Mouse (Mus musculus): ENCODE measurements at regions not wholly inside any gene's neighbourhood (a gene's known extent, or its start where the extent isn't known, plus 50 kb on each side); places are given as distances from the start of the nearest gene placed in this dataset.

DNA sequence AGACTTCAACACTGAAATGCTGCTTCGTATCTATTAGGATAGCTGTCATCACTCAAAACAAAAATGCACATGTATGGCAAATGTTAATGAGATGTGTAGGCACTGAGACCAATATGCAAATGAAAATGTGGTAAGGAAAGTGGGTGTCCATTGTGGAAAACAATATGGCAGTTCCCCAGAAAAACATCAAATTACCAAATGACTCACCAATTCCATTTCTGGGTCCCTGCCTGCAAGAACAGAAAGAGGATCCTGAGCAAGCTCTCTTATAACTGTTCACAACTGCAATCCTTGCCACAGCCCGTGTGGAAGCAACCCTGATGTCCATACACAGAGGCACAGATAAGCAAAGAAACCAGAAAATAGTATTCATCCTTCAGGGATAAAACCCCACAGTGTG is 442.0 kb downstream of the Defb40 start:
- H3K27ac ChIP-seq (ENCODE audit: low read length), result no peak overlapping the region
- H3K27me3 ChIP-seq (ENCODE audit: control insufficient read depth, insufficient read depth, low read length), result no peaks in the 10 kb centered on the region
- H3K4me3 ChIP-seq (replicated peaks; ENCODE audit: low read length), result no peak overlapping the region
- no peaks in the 10 kb centered on the region for H3K36me3 ChIP-seq (ENCODE audit: control insufficient read depth, insufficient read depth, low read length)
- no peak overlapping the region for H3K9ac ChIP-seq (ENCODE audit: low read length)
- no peak overlapping the region for H3K4me2 ChIP-seq (ENCODE audit: low read depth, low read length)
- no peaks in the 10 kb centered on the region for H3K9me3 ChIP-seq (replicated peaks; ENCODE audit: control insufficient read depth, low read length)
- 74% methylated on average over 2 of the region's 2 CpGs for WGBS
- no peaks in the 10 kb centered on the region for H3K4me1 ChIP-seq (ENCODE audit: control insufficient read depth, insufficient read depth, low read length)
- ATAC-seq (ENCODE audit: insufficient read depth, low FRiP score), result no peak

- Histone ChIP-seq H3K9me3 (replicated peaks; ENCODE audit: control insufficient read depth, low read length) (no peaks in the 10 kb centered on the region), H3K4me3 (replicated peaks; ENCODE audit: low read length) (no peak overlapping the region), H3K9ac (ENCODE audit: low read length) (no peak overlapping the region), H3K27ac (ENCODE audit: low read length) (no peak overlapping the region), H3K27me3 (ENCODE audit: control insufficient read depth, insufficient read depth, low read length) (no peaks in the 10 kb centered on the region), H3K4me1 (ENCODE audit: control insufficient read depth, insufficient read depth, low read length) (no peaks in the 10 kb centered on the region), H3K4me2 (ENCODE audit: low read depth, low read length) (no peak overlapping the region), H3K36me3 (ENCODE audit: control insufficient read depth, insufficient read depth, low read length) (no peaks in the 10 kb centered on the region)
- WGBS, result 81% methylated on average over 6 of the region's 6 CpGs
- ATAC-seq (ENCODE audit: insufficient read depth, low FRiP score), result no peak
Observed at GRCm38 (mm10) chr8:18528120-18528519, 449.9 kb downstream of the Defb40 start.

- Histone ChIP-seq H3K4me2 (ENCODE audit: low read depth, low read length) (no peak overlapping the region), H3K9ac (ENCODE audit: low read length) (no peak overlapping the region), H3K27ac (ENCODE audit: low read length) (no peak overlapping the region), H3K4me1 (ENCODE audit: control insufficient read depth, insufficient read depth, low read length) (no peaks in the 10 kb centered on the region), H3K9me3 (replicated peaks; ENCODE audit: control insufficient read depth, low read length) (no peaks in the 10 kb centered on the region), H3K27me3 (ENCODE audit: control insufficient read depth, insufficient read depth, low read length) (no peaks in the 10 kb centered on the region), H3K36me3 (ENCODE audit: control insufficient read depth, insufficient read depth, low read length) (no peaks in the 10 kb centered on the region), H3K4me3 (replicated peaks; ENCODE audit: low read length) (no peak overlapping the region)
- no peak for ATAC-seq (ENCODE audit: insufficient read depth, low FRiP score)
- WGBS, result 54% methylated on average over 2 of the region's 2 CpGs
Observed at GRCm38 (mm10) chr8:18512409-18512808, 465.6 kb downstream of the Defb40 start.

DNA sequence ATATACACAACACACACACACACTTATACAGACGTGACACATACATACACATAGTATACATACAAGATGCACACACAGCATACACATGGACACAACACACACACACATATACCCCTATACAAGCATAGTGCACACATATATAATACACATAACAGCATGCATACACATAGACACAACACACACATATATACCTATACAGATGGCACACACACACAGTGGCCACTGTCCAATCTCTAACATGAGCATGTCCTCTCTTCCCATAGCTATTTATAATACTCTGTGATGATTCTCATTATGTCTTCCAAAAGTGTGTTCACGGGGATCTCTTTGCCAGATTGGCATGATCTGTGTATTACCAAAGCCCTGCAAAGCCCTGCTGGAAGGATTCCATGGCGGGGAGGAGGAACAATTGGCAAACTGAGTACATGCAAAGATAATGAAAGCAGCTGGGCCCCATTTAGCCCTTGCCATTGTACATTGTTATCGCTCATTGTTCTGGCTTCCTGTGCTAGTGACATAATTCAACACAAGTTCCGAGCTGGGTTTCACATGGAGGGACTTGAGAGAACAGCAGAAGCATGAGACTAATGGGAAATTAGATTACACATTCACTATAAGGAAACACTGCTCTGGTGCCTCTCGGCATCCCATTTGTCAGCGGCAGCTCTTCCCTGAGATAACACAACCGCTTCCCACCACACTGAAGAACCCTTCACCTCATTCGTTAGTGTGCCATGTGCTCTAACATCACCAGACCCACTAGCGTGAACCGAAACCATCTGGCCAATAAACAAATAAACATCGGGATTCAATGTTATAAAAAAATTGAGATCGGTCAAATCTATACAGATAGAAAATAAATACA is 471.7 kb downstream of the Defb40 start:
- no peak for ATAC-seq (ENCODE audit: insufficient read depth, low FRiP score)
- Histone ChIP-seq H3K36me3 (ENCODE audit: control insufficient read depth, insufficient read depth, low read length) (no peaks in the 10 kb centered on the region), H3K4me3 (replicated peaks; ENCODE audit: low read length) (no peak overlapping the region), H3K27ac (ENCODE audit: low read length) (no peak overlapping the region), H3K4me1 (ENCODE audit: control insufficient read depth, insufficient read depth, low read length) (no peaks in the 10 kb centered on the region), H3K4me2 (ENCODE audit: low read depth, low read length) (no peak overlapping the region), H3K27me3 (ENCODE audit: control insufficient read depth, insufficient read depth, low read length) (no peaks in the 10 kb centered on the region), H3K9ac (ENCODE audit: low read length) (no peak overlapping the region), H3K9me3 (replicated peaks; ENCODE audit: control insufficient read depth, low read length) (no peaks in the 10 kb centered on the region)
- 61% methylated on average over 13 of the region's 13 CpGs for WGBS

DNA sequence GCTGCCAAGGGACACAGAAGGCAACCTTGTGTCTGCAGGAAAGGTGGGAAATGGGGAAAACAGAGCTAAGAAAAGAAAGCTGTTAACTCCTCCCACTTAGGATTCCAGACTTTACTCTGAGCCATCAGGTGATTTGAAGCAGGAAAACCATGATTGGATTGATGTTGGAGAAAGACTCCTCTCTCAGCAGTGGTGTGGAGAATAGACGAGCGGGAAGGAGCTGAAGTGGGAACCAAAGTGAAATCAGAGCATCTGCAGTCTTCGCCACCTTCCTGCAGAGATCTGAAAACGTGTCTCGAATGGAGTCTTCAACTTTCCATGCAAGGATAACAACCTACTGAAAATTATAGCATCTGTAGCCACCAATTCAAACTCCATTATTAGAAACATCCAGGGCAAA is 487.4 kb downstream of the Defb40 start:
- H3K4me3 ChIP-seq (replicated peaks; ENCODE audit: low read length), result no peak overlapping the region
- no peaks in the 10 kb centered on the region for H3K27me3 ChIP-seq (ENCODE audit: control insufficient read depth, insufficient read depth, low read length)
- H3K9ac ChIP-seq (ENCODE audit: low read length), result no peak overlapping the region
- no peaks in the 10 kb centered on the region for H3K36me3 ChIP-seq (ENCODE audit: control insufficient read depth, insufficient read depth, low read length)
- H3K27ac ChIP-seq (ENCODE audit: low read length), result no peak overlapping the region
- no peaks in the 10 kb centered on the region for H3K9me3 ChIP-seq (replicated peaks; ENCODE audit: control insufficient read depth, low read length)
- 83% methylated on average over 5 of the region's 5 CpGs for WGBS
- no peak overlapping the region for H3K4me2 ChIP-seq (ENCODE audit: low read depth, low read length)
- no peaks in the 10 kb centered on the region for H3K4me1 ChIP-seq (ENCODE audit: control insufficient read depth, insufficient read depth, low read length)
- no peak for ATAC-seq (ENCODE audit: insufficient read depth, low FRiP score)

GRCm38 (mm10) chr8:18480081-18480480 is 498.0 kb downstream of the Defb40 start:
- Histone ChIP-seq H3K9me3 (replicated peaks; ENCODE audit: control insufficient read depth, low read length) (no peaks in the 10 kb centered on the region), H3K9ac (ENCODE audit: low read length) (no peak overlapping the region), H3K4me3 (replicated peaks; ENCODE audit: low read length) (no peak overlapping the region), H3K4me2 (ENCODE audit: low read depth, low read length) (no peak overlapping the region), H3K27ac (ENCODE audit: low read length) (no peak overlapping the region), H3K36me3 (ENCODE audit: control insufficient read depth, insufficient read depth, low read length) (no peaks in the 10 kb centered on the region), H3K4me1 (ENCODE audit: control insufficient read depth, insufficient read depth, low read length) (no peaks in the 10 kb centered on the region), H3K27me3 (ENCODE audit: control insufficient read depth, insufficient read depth, low read length) (no peaks in the 10 kb centered on the region)
- 64% methylated on average over 3 of the region's 3 CpGs for WGBS
- no peak for ATAC-seq (ENCODE audit: insufficient read depth, low FRiP score)

DNA sequence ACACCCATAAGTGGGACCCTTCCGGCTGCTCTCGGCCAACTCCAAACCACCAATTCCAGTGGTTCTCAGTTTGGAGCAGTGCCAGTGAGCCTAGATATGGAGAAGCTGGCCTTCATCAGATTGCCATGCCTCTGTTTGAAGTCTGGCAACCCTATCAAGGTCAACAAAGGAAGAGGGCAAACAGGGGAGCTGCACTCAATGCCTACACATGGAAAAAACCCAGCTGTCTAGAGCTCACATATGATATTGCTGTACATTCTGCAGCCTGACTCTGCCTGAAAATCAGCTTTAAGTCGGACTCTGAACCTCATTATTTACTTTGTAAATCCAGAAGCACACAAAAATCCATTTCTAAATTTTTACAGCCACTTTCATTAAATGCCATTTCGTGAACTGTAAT is 499.9 kb downstream of the Defb40 start:
- H3K4me2 ChIP-seq (ENCODE audit: low read depth, low read length), result no peak overlapping the region

DNA sequence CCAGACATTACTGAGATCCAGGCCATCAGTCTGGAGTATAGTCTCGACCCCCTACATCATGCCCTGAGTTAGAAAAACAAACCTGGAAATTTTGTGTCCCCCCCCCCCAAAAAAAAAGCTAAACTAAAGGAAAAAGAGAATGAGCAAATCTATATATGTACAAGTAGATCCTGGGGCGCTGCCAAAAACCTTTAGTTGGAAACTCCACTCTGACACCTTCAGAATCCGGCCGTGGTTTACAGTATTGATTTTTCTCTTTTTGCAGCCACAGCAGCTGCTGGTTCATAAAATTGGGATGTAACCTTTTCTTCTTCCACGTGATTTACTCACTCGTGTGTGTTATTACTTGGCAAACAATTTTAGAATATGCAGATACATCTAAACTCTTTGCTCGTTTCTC is 510.5 kb downstream of the Defb40 start:
- ATAC-seq (ENCODE audit: insufficient read depth, low FRiP score), result no peak
- H3K27ac ChIP-seq (ENCODE audit: low read length), result no peak overlapping the region
- H3K4me3 ChIP-seq (replicated peaks; ENCODE audit: low read length), result no peak overlapping the region
- no peaks in the 10 kb centered on the region for H3K27me3 ChIP-seq (ENCODE audit: control insufficient read depth, insufficient read depth, low read length)
- H3K9me3 ChIP-seq (replicated peaks; ENCODE audit: control insufficient read depth, low read length), result no peaks in the 10 kb centered on the region
- WGBS, result 63% methylated on average over 7 of the region's 7 CpGs
- no peak overlapping the region for H3K9ac ChIP-seq (ENCODE audit: low read length)
- no peaks in the 10 kb centered on the region for H3K36me3 ChIP-seq (ENCODE audit: control insufficient read depth, insufficient read depth, low read length)
- H3K4me1 ChIP-seq (ENCODE audit: control insufficient read depth, insufficient read depth, low read length), result no peaks in the 10 kb centered on the region
- H3K4me2 ChIP-seq (ENCODE audit: low read depth, low read length), result no peak overlapping the region

More for the DNA sequence above, 499.9 kb downstream of the Defb40 start:
- H3K4me3 ChIP-seq (replicated peaks; ENCODE audit: low read length), result no peak overlapping the region
- H3K9ac ChIP-seq (ENCODE audit: low read length), result no peak overlapping the region
- H3K4me1 ChIP-seq (ENCODE audit: control insufficient read depth, insufficient read depth, low read length), result no peaks in the 10 kb centered on the region
- no peaks in the 10 kb centered on the region for H3K27me3 ChIP-seq (ENCODE audit: control insufficient read depth, insufficient read depth, low read length)
- ATAC-seq (ENCODE audit: insufficient read depth, low FRiP score), result peak; percentile 82; the same call in 1 of the 2 replicates
- no peaks in the 10 kb centered on the region for H3K36me3 ChIP-seq (ENCODE audit: control insufficient read depth, insufficient read depth, low read length)
- 56% methylated on average over 4 of the region's 4 CpGs for WGBS
- H3K9me3 ChIP-seq (replicated peaks; ENCODE audit: control insufficient read depth, low read length), result no peaks in the 10 kb centered on the region
- H3K27ac ChIP-seq (ENCODE audit: low read length), result no peak overlapping the region

DNA sequence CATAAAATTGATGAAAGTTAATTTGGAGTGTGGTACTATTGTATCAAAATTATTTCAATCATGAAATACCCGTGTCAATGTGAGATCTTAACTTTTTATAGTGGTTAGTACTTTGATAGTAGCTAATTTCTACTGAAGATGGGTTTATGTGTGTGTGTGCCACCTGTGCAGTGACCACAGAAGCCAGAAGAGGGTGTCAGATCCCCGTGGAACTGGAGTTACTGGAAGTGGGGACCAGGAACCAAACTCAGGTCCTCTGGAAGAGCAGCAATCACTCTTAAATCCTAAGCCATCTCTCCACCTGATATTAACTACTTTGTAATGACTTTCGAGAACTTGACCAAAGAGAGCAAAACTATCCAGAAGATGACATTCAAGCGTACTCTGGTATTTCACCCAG is 517.4 kb downstream of the Defb40 start:
- no peak overlapping the region for H3K4me2 ChIP-seq (ENCODE audit: low read depth, low read length)
- no peaks in the 10 kb centered on the region for H3K27me3 ChIP-seq (ENCODE audit: control insufficient read depth, insufficient read depth, low read length)
- H3K4me3 ChIP-seq (replicated peaks; ENCODE audit: low read length), result no peak overlapping the region
- no peaks in the 10 kb centered on the region for H3K36me3 ChIP-seq (ENCODE audit: control insufficient read depth, insufficient read depth, low read length)
- H3K4me1 ChIP-seq (ENCODE audit: control insufficient read depth, insufficient read depth, low read length), result no peaks in the 10 kb centered on the region
- no peak for ATAC-seq (ENCODE audit: insufficient read depth, low FRiP score)
- H3K27ac ChIP-seq (ENCODE audit: low read length), result no peak overlapping the region
- H3K9ac ChIP-seq (ENCODE audit: low read length), result no peak overlapping the region
- 71% methylated on average over 4 of the region's 4 CpGs for WGBS
- H3K9me3 ChIP-seq (replicated peaks; ENCODE audit: control insufficient read depth, low read length), result no peaks in the 10 kb centered on the region
